Mouse (Mus musculus): ENCODE results near the gene Nckap5. TPM values are rescaled to one million over a fixed set of nuclear protein-coding genes. Genes with fewer than 3 reads are reported as not detected.

Gene Nckap5
- polyA plus RNA-seq, 1 experiment from 2014 or later, result 40.1 TPM

GRCm38 (mm10) chr1:125925486-125925885, 905.1 kb downstream of the Nckap5 start:
- Histone ChIP-seq H3K27me3 (no peaks in the 10 kb centered on the region), H3K9me3 (no peaks in the 10 kb centered on the region), H3K4me1 (no peaks in the 10 kb centered on the region), H3K4me3 (no peak overlapping the region), H3K4me2 (no peak overlapping the region), H3K27ac (no peak overlapping the region), H3K9ac (no peak overlapping the region), H3K36me3 (0 out of 2 replicates have a peak, but pooled peaks cover 6% of the 10 kb centered on the region)
- 91% methylated on average over 10 of the region's 10 CpGs for WGBS
- no peak for ATAC-seq (ENCODE audit: borderline replicate concordance, extremely low read depth, low FRiP score, low TSS enrichment)

GRCm38 (mm10) chr1:125923062-125923461, 907.5 kb downstream of the Nckap5 start:
- H3K4me3 ChIP-seq, result no peak overlapping the region
- no peaks in the 10 kb centered on the region for H3K4me1 ChIP-seq
- no peaks in the 10 kb centered on the region for H3K9me3 ChIP-seq
- H3K36me3 ChIP-seq, result 0 out of 2 replicates have a peak, but pooled peaks cover 8% of the 10 kb centered on the region
- 66% methylated on average over 2 of the region's 2 CpGs for WGBS
- H3K27ac ChIP-seq, result no peak overlapping the region
- H3K4me2 ChIP-seq, result no peak overlapping the region
- H3K9ac ChIP-seq, result no peak overlapping the region
- H3K27me3 ChIP-seq, result no peaks in the 10 kb centered on the region
- ATAC-seq (ENCODE audit: borderline replicate concordance, extremely low read depth, low FRiP score, low TSS enrichment), result no peak

GRCm38 (mm10) chr1:125920696-125921095, 909.9 kb downstream of the Nckap5 start:
- Histone ChIP-seq H3K4me3 (no peak overlapping the region), H3K4me2 (no peak overlapping the region), H3K27ac (no peak overlapping the region), H3K27me3 (no peaks in the 10 kb centered on the region), H3K9ac (no peak overlapping the region), H3K9me3 (no peaks in the 10 kb centered on the region), H3K4me1 (no peaks in the 10 kb centered on the region), H3K36me3 (0 out of 2 replicates have a peak, but pooled peaks cover 8% of the 10 kb centered on the region)
- WGBS, result 88% methylated on average over 3 of the region's 3 CpGs
- ATAC-seq (ENCODE audit: borderline replicate concordance, extremely low read depth, low FRiP score, low TSS enrichment), result no peak

- Histone ChIP-seq H3K9ac (peak within 1 kb of the TSS; percentile 40; the same call in 1 of the 2 replicates), H3K36me3 (no peaks in the 10 kb centered on the region), H3K27ac (no peak within 1 kb of the TSS), H3K9me3 (no peaks in the 10 kb centered on the region), H3K27me3 (peaks cover 49% of the 10 kb centered on the region), H3K4me2 (peak within 1 kb of the TSS; percentile 95), H3K4me1 (peaks cover 30% of the 10 kb centered on the region), H3K4me3 (peak within 1 kb of the TSS; percentile 45)
- no peak for ATAC-seq (ENCODE audit: borderline replicate concordance, extremely low read depth, low FRiP score, low TSS enrichment)
- 9% methylated on average over 30 of the region's 30 CpGs for WGBS
Observed at GRCm38 (mm10) chr1:125912601-125913600, 917.7 kb downstream of the Nckap5 start, which contains the start of gene Lypd1. Lypd1 (minus strand) TSS chr1:125913101.

GRCm38 (mm10) chr1:125911901-125912445, 918.6 kb downstream of the Nckap5 start:
- Histone ChIP-seq H3K36me3 (no peaks in the 10 kb centered on the region), H3K4me1 (peaks cover 30% of the 10 kb centered on the region), H3K27ac (no peak overlapping the region), H3K9ac (peak overlapping the region; percentile 40), H3K9me3 (no peaks in the 10 kb centered on the region), H3K4me2 (peak overlapping the region; percentile 95), H3K4me3 (peak overlapping the region; percentile 45), H3K27me3 (peaks cover 49% of the 10 kb centered on the region)
- ATAC-seq (ENCODE audit: borderline replicate concordance, extremely low read depth, low FRiP score, low TSS enrichment), result peak; percentile 69
- under 1% methylated on average over 43 of the region's 43 CpGs for WGBS

- peak overlapping the region; percentile 40 for H3K9ac ChIP-seq
- peaks cover 30% of the 10 kb centered on the region for H3K4me1 ChIP-seq
Observed at GRCm38 (mm10) chr1:125911337-125911900, 919.2 kb downstream of the Nckap5 start.

GRCm38 (mm10) chr1:125910871-125911265, 919.7 kb downstream of the Nckap5 start:
- Histone ChIP-seq H3K9me3 (no peaks in the 10 kb centered on the region), H3K27me3 (peaks cover 49% of the 10 kb centered on the region), H3K4me2 (peak overlapping the region; percentile 95), H3K27ac (no peak overlapping the region), H3K4me3 (peak overlapping the region; percentile 45), H3K9ac (no peak overlapping the region), H3K36me3 (no peaks in the 10 kb centered on the region), H3K4me1 (peaks cover 30% of the 10 kb centered on the region)
- no peak for ATAC-seq (ENCODE audit: borderline replicate concordance, extremely low read depth, low FRiP score, low TSS enrichment)
- 3% methylated on average over 9 of the region's 9 CpGs for WGBS

More at GRCm38 (mm10) chr1:125911337-125911900, 919.2 kb downstream of the Nckap5 start:
- ATAC-seq (ENCODE audit: borderline replicate concordance, extremely low read depth, low FRiP score, low TSS enrichment), result peak; percentile 70; the same call in 1 of the 2 replicates
- no peak overlapping the region for H3K27ac ChIP-seq
- peak overlapping the region; percentile 45 for H3K4me3 ChIP-seq
- WGBS, result under 1% methylated on average over 35 of the region's 35 CpGs
- no peaks in the 10 kb centered on the region for H3K9me3 ChIP-seq
- H3K36me3 ChIP-seq, result no peaks in the 10 kb centered on the region
- H3K4me2 ChIP-seq, result peak overlapping the region; percentile 95
- H3K27me3 ChIP-seq, result peaks cover 49% of the 10 kb centered on the region

- ATAC-seq (ENCODE audit: borderline replicate concordance, extremely low read depth, low FRiP score, low TSS enrichment), result no peak
- 10% methylated on average over 14 of the region's 14 CpGs for WGBS
Observed at GRCm38 (mm10) chr1:125910211-125910870, 920.3 kb downstream of the Nckap5 start.

GRCm38 (mm10) chr1:125893158-125893557, 937.4 kb downstream of the Nckap5 start:
- no peaks in the 10 kb centered on the region for H3K36me3 ChIP-seq
- H3K4me2 ChIP-seq, result no peak overlapping the region
- no peak for ATAC-seq (ENCODE audit: borderline replicate concordance, extremely low read depth, low FRiP score, low TSS enrichment)
- H3K9me3 ChIP-seq, result no peaks in the 10 kb centered on the region
- H3K4me1 ChIP-seq, result no peaks in the 10 kb centered on the region
- no peaks in the 10 kb centered on the region for H3K27me3 ChIP-seq
- H3K27ac ChIP-seq, result no peak overlapping the region
- WGBS, result 83% methylated on average over 9 of the region's 9 CpGs
- no peak overlapping the region for H3K4me3 ChIP-seq
- H3K9ac ChIP-seq, result no peak overlapping the region

More at GRCm38 (mm10) chr1:125910211-125910870, 920.3 kb downstream of the Nckap5 start:
- H3K4me1 ChIP-seq, result peaks cover 30% of the 10 kb centered on the region
- no peak overlapping the region for H3K27ac ChIP-seq
- no peaks in the 10 kb centered on the region for H3K9me3 ChIP-seq
- no peaks in the 10 kb centered on the region for H3K36me3 ChIP-seq
- H3K4me3 ChIP-seq, result no peak overlapping the region
- peaks cover 49% of the 10 kb centered on the region for H3K27me3 ChIP-seq
- H3K4me2 ChIP-seq, result peak overlapping the region; percentile 95
- H3K9ac ChIP-seq, result no peak overlapping the region

- no peak overlapping the region for H3K4me2 ChIP-seq
- H3K9me3 ChIP-seq, result no peaks in the 10 kb centered on the region
- no peaks in the 10 kb centered on the region for H3K27me3 ChIP-seq
- 47% methylated on average over 7 of the region's 7 CpGs for WGBS
- H3K27ac ChIP-seq, result no peak overlapping the region
- no peaks in the 10 kb centered on the region for H3K36me3 ChIP-seq
- no peak overlapping the region for H3K9ac ChIP-seq
- no peaks in the 10 kb centered on the region for H3K4me1 ChIP-seq
- no peak for ATAC-seq (ENCODE audit: borderline replicate concordance, extremely low read depth, low FRiP score, low TSS enrichment)
- no peak overlapping the region for H3K4me3 ChIP-seq
Observed at GRCm38 (mm10) chr1:125870056-125870455, 960.5 kb downstream of the Nckap5 start.

Data from lung, embryonic 15.5 days (tissue).